Mouse (Mus musculus) CD4-positive, CD25-positive, alpha-beta regulatory T cell, adult 4 months (primary cell): ENCODE measurements around the gene Psmc3ip. TPM values are rescaled to one million over a fixed set of nuclear protein-coding genes. Genes with fewer than 3 reads are reported as not detected.
"Not testable (repeated sequence)": the region's sequence is repeated elsewhere in the genome, so short reads cannot be mapped to it uniquely, and the experiment has no call there.

Source experiments
- ATAC-seq: one replicate; pipeline ENCODE4 v1.8.0; 2017
- polyA plus RNA-seq, 2 experiments: library from polyadenylated mRNA; unstranded; fragments of 100-300 nt; shearing (Covaris generic); gene quantifications; one replicate each; pipeline ENCODE4 v1.2.1; 2017

The Psmc3ip gene
- polyA plus RNA-seq: 1 to 10 TPM; 8.4 to 9.8 TPM

DNA sequence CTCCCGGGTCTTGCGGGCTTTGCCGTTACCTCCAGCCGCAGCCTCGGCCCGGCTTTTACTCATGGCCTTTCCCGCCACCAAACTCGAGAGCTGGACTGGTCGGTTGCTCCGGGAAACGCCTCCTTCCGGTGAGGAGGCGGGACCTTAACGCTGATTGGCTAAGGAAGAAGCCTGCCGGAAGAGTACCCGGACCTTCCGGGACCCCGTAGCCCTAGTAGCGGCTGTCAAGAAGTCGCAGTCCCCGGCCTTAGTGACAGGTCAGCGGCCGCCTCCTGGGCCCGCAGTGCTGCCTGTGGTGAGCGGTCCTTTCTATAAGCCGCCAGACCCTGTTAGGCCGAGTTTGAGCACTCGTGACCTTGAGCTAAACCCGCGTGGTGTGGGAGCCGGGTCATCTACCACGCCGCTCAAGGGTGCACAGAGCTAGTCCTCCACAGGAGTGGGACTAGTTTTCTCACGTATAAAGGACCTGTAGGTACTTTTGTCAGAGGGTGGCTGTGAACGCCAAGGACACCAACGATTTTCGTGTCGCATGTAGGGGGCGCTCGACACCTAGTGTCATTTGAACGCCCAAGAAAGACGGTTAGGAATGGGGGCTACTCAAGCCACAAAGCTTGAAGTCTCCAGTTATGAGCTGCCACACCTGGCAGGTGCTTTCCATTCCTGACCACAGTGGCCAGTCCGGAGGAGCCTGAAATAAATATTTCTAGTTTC lies at the start of gene Psmc3ip:
Psmc3ip (minus strand) TSS at position 123 of the 711 bp plus-strand sequence.
- peak; percentile 96 for ATAC-seq

DNA sequence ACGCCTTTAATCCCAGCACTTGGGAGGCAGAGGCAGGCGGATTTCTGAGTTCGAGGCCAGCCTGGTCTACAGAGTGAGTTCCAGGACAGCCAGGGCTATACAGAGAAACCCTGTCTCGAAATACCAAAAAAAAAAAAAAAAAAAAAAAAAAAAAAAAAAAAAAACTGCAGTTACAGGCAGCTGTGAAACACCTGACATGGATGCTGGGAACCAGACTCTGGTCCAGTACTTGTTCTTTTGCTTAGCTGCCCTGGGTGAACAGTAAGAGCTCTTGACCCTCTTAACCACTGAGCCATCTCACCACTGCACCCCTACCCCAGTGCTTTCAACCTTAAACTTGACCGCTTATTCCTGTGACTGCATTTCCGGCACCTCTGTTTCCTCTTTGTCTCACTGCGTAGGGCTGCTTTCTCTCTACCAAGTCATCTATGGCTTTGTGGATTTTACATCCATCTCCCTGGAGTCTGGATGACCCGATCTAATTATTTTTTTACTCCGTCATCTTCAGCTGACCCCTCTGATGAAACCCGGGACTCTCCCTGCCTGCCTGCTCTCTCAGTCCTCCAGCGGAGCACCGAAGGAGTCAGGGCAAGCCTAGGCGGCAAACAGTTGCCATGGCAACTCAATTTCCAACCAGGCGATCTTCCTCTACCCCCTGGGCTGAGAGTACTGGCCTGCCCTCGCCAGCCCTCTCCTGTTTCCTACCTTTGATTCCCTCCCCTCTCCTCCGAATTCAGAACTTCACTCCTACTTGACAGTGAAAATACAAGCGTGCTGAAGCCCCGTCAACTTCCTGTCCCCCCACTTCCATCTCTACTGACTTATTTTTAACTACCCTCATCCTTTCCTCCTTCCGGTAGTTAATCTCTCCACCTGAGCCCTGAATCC lies 48.3 kb upstream of the Psmc3ip start:
- ATAC-seq: peak; percentile 81

- no peak for ATAC-seq
Observed at GRCm38 (mm10) chr11:101142215-101142967, 47.2 kb upstream of the Psmc3ip start.

- ATAC-seq: no peak
Observed at GRCm38 (mm10) chr11:101141088-101141487, 45.9 kb upstream of the Psmc3ip start.

- no peak for ATAC-seq
Observed at GRCm38 (mm10) chr11:101140164-101140819, 45.1 kb upstream of the Psmc3ip start.

GRCm38 (mm10) chr11:101138536-101139181 lies 43.4 kb upstream of the Psmc3ip start:
- ATAC-seq: no peak

- ATAC-seq: no peak
Observed at GRCm38 (mm10) chr11:101137000-101137399, 41.8 kb upstream of the Psmc3ip start.

DNA sequence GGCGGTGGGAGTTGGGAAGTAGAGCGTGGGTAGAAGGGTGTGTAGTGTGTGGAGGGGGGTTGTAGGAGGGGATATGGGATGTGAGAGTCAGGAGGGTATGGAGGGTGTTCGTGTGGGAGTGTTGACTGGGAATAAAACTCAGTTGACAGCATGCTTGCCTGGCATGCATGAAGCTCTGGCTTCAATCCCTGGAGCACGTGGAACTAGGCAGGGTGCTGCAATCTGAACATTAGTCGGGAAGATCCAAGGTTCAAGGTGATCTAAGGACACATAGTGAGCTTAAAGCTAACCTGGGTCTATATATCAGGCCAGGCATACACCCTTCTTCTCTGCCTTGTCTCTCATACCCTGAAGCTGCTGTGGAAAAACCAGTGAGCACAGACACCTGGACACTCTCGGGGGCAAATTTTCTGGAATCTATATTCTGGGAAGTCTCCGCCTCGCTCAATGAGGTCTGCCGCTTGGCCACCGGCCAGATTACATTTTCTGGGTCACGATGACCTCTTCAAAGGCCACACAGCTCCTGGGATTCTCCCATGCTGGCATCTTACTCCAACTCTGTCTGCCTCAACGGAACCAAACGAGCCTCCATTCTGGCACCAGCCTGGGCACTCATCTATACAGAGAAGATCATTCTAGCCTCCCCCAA lies 39.1 kb upstream of the Psmc3ip start:
- ATAC-seq: no peak

GRCm38 (mm10) chr11:101133037-101133436 lies 37.8 kb upstream of the Psmc3ip start:
- ATAC-seq: no peak

DNA sequence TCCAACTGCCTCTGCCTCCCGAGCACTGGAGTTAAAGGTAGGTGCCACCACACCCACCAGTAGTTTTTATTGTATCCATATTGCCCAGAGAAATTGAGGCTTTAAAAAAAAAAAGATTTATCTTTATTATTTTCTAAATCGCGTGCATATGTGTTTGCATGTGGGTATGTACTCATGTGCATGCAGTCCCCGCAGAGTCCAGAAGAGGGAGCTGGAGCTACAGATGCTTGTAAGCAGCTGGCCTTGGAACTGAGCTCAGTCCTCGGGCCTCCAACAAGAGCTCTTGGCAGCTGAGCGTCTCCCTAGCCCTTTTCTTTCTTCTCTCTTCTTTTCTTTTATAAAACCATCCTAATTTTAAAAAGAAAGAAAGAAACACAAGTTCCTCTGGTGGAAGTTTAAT lies 36.5 kb upstream of the Psmc3ip start:
- ATAC-seq: no peak

DNA sequence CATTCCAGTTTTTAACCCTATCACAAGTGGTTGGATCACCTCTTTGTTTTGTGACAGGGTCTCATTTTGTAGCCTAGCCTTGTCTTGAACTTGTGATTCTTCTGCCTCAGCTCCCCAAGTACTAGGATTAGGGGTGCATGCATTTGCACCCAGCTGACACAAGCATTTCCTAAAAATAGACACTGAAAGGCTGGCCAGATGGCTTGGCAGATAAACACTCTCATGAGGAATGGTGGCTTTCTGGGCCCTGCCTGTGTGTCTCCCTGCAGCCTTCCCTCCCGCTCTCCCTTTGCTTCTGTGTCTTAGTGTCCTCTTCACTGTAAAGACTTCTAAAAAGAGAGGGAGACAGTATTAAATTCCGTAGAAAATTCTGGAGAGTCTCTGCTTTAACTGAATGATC lies 36.0 kb upstream of the Psmc3ip start:
- ATAC-seq: no peak

- no peak for ATAC-seq
Observed at GRCm38 (mm10) chr11:101130056-101130756, 35.0 kb upstream of the Psmc3ip start.

DNA sequence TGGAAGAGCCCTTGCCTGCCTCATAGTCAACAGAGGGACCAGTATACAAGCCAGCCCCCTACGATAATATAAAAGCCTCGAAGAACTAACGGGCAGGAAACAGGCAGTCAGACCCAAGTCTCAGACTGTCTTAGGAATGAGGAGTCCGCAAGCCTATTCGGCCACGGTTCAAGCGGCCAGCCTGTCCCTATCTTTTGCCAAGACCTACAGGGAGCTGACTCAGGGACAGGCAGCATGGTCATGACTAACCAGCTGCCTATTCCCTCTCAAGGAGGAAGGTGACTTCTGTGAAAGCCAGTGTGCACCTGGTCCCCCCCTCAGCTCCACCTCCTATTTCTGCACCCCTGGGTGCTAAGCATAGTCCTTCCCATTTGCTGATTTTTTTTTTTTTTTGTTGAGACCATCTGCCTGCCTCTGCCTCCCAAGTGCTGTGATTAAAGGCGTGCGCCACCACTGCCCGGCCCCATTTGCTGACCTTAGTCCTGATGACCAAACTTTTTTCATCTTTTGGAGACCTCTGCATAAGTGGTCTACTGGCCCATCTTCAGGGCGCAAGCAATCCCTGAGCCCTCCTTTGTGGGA lies 33.9 kb upstream of the Psmc3ip start:
- no peak for ATAC-seq

DNA sequence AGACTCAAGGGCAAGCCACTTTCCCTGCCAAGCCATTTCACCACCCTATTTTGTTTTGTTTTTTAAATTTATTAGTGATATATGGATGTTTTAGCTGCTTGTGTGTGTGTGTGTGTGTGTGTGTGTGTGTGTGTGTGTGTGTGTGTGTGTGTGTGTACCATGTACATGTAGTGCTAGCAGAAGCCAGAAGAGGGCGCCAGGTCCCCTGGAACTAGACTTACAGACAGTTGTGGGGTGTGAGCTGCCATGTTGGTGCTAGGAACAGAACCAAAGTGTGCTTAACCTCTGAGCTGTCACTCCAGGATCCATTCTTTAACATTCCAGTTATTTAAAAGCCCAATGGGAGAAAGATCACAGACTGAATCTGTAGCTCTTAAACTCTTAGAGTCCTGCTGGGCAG lies 31.8 kb upstream of the Psmc3ip start:
- no peak for ATAC-seq

- ATAC-seq: not testable (repeated sequence)
Observed at GRCm38 (mm10) chr11:101125008-101125407, 29.8 kb upstream of the Psmc3ip start.

GRCm38 (mm10) chr11:101124494-101124893 lies 29.3 kb upstream of the Psmc3ip start:
- not testable (repeated sequence) for ATAC-seq

DNA sequence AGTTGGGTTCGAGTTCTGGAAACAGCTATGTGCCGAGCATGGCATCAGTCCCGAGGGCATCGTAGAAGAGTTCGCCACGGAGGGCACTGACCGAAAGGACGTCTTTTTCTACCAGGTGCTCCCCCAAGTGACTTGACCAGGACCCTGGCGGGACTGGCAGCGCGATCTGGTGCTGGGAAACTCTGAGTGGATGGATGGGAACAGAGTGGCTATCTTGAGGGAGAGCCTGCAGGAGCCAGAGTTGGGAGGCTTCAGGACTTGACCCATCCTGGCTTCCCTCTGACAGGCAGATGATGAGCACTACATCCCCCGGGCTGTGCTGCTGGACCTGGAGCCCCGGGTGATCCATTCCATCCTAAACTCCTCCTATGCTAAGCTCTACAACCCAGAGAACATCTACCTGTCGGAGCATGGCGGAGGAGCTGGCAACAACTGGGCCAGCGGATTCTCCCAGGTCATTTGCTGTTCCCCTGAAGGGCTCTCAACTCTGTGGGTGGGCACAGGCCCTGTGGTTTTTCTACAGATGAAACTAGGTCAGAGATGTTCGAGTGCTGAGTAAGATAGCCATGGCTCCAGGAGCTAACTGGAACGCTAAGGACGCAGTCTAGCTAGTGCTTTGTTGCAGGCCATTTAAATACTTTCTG lies 25.4 kb upstream of the Psmc3ip start:
- no peak for ATAC-seq

GRCm38 (mm10) chr11:101119761-101120544 lies 24.7 kb upstream of the Psmc3ip start, which contains the start of the genes Retreg3 and Tubg1:
TSS of gene Retreg3 (minus strand) at chr11:101119893.
TSS of gene Tubg1 (plus strand) at chr11:101119938.
- ATAC-seq: peak; percentile 94
